Mouse (Mus musculus) neural tube, embryonic 15.5 days (tissue): Measurements from ENCODE around the gene Uhrf1bp1. TPM values are rescaled to one million over a fixed set of nuclear protein-coding genes. Genes with fewer than 3 reads are reported as not detected.

Source experiments
- ATAC-seq: fragments of 200-750 bp; cut with Nextera tagmentation; 2 replicates; pipeline ENCODE4 v1.8.0; 2017; ENCODE audit warnings: mild to moderate bottlenecking, moderate TSS enrichment, moderate library complexity; ENCODE audit not compliant: low FRiP score
- H3K27ac ChIP-seq: fragments of 300-500 bp; sonication (generic); replicated peaks from 2 replicates; pipeline ENCODE4 v1.5.1; 2015; ENCODE audit warnings: mild to moderate bottlenecking, inconsistent platforms
- H3K27me3 ChIP-seq: fragments of 300-500 bp; sonication (generic); replicated peaks from 2 replicates; pipeline ENCODE4 v1.6.1; 2015; ENCODE audit warnings: inconsistent platforms
- H3K36me3 ChIP-seq: fragments of 300-500 bp; sonication (generic); 2 replicates; pipeline ENCODE4 v1.6.1; 2015; ENCODE audit warnings: inconsistent platforms
- H3K4me1 ChIP-seq: fragments of 300-500 bp; sonication (generic); 2 replicates; pipeline ENCODE4 v1.6.1; 2015; ENCODE audit warnings: inconsistent platforms
- H3K4me2 ChIP-seq: fragments of 300-500 bp; sonication (generic); 2 replicates; pipeline ENCODE4 v1.6.1; 2015; ENCODE audit warnings: inconsistent platforms, mild to moderate bottlenecking, moderate library complexity
- H3K4me3 ChIP-seq: fragments of 300-500 bp; sonication (generic); replicated peaks from 2 replicates; pipeline ENCODE4 v1.5.1; 2015; ENCODE audit warnings: mild to moderate bottlenecking, inconsistent platforms
- H3K9ac ChIP-seq: fragments of 300-500 bp; sonication (generic); replicated peaks from 2 replicates; pipeline ENCODE4 v1.6.1; 2015; ENCODE audit warnings: mild to moderate bottlenecking, inconsistent platforms
- H3K9me3 ChIP-seq: fragments of 300-500 bp; sonication (generic); replicated peaks from 2 replicates; pipeline ENCODE4 v1.6.1; 2016; ENCODE audit warnings: inconsistent platforms
- WGBS: fragments of 180-500 bp; shearing (Covaris S2); methylation state at CpG from one replicate; pipeline ENCODE4 v1.1.7; 2015; ENCODE audit warnings: mixed read lengths; 5-methylcytosine and 5-hydroxymethylcytosine counted together
- polyA plus RNA-seq: library from polyadenylated mRNA; unstranded; fragments of >200 nt; fragmentation: Nextera tagmentation; extraction: Ambion mirVana; gene quantifications from 2 replicates; pipeline ENCODE4 v1.2.1, GENCODE M21; 2015

Gene Uhrf1bp1
- polyA plus RNA-seq, 1 experiment from 2014 or later: 6.0 TPM

DNA sequence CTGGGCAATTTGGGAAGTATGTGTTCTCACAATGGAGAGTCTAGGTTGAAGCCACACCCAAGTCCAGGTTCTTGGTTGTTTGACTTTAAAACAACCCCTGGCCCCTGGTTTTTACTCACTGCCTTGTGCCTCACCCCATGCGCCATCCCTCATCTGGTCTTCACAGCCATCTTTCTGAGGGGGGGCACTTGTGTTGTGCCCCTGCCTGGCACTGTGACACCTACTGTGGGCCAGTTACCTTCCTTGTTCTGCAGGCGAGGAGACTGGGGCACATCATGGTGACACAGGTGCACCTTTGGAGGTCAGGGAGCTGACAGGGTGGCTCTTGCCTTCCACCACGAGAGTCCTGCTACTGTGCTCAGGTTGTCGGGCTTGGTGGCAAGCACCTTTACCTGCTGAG is 85.9 kb downstream of the Uhrf1bp1 start:
- ATAC-seq: no peak
- peaks cover 58% of the 10 kb centered on the region for H3K4me1 ChIP-seq

DNA sequence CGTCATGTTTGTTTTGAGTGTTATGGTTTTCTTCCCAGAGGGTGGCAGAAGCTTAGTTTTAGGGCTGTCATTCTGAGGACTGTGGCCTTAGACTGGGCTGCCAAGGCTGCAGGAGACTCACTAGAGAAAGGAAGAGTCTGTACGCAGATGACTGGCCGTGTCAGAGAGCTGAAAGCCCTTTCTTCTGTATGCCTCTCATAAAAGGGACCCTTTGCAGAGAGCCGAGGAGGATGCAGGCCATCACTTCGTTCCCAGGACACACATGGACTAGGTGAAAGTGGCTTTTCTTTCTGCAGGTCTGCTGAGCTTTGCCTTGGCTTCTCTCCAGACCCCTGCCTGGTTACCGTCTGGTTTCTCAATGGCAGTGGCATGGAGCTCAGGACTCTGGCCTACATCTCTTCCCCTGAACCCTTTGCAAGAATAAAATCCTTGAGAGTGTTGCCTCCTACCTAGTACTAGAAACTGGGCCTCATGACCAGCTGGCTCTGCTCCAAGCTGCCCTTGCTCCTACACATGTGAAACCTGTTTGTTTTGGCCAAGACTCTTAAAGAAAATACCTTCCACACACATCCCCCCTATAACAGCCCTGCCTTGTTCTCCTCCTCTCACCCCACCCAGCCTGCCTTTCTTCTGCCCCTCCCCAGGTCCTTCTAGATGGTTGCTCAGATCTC is 89.4 kb downstream of the Uhrf1bp1 start:
- 39% methylated on average over 6 of the region's 6 CpGs for WGBS
- ATAC-seq: no peak

More for the DNA sequence above, 85.9 kb downstream of the Uhrf1bp1 start:
- 95% methylated on average over 4 of the region's 4 CpGs for WGBS
- H3K4me3 ChIP-seq: no peak overlapping the region
- H3K4me2 ChIP-seq: no peak overlapping the region
- H3K9ac ChIP-seq: no peak overlapping the region
- H3K9me3 ChIP-seq: no peaks in the 10 kb centered on the region
- H3K27me3 ChIP-seq: no peaks in the 10 kb centered on the region
- no peaks in the 10 kb centered on the region for H3K36me3 ChIP-seq
- no peak overlapping the region for H3K27ac ChIP-seq

DNA sequence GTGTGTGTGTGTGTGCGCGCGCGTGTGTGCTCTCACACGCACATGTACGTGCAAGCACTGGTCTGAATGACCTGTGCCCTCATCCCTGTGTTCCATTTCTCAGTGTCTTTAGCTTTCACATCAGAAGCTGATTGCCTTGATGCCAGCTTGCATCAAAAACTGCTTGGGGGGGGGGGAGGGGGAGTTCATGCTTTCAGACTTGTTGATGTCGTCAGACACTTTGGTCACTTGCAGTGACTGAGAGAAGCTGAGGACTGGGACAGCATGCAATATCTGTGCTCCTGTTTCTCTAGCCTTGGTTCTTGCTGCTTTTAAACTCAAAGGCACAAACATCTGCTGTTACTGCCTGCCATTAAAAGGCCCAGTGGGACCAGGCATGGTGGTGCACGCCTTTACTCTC is 90.1 kb downstream of the Uhrf1bp1 start:
- Histone ChIP-seq H3K4me3 (no peak overlapping the region), H3K27ac (peak overlapping the region; percentile 65), H3K9me3 (no peaks in the 10 kb centered on the region), H3K4me2 (no peak overlapping the region), H3K27me3 (no peaks in the 10 kb centered on the region), H3K4me1 (peaks cover 25% of the 10 kb centered on the region), H3K9ac (no peak overlapping the region), H3K36me3 (no peaks in the 10 kb centered on the region)
- ATAC-seq: no peak
- 82% methylated on average over 8 of the region's 8 CpGs for WGBS

More for the DNA sequence above, 89.4 kb downstream of the Uhrf1bp1 start:
- H3K27ac ChIP-seq: peak overlapping the region; percentile 65
- no peak overlapping the region for H3K4me2 ChIP-seq
- no peaks in the 10 kb centered on the region for H3K9me3 ChIP-seq
- peaks cover 30% of the 10 kb centered on the region for H3K4me1 ChIP-seq
- no peaks in the 10 kb centered on the region for H3K27me3 ChIP-seq
- H3K36me3 ChIP-seq: no peaks in the 10 kb centered on the region
- no peak overlapping the region for H3K9ac ChIP-seq
- no peak overlapping the region for H3K4me3 ChIP-seq

DNA sequence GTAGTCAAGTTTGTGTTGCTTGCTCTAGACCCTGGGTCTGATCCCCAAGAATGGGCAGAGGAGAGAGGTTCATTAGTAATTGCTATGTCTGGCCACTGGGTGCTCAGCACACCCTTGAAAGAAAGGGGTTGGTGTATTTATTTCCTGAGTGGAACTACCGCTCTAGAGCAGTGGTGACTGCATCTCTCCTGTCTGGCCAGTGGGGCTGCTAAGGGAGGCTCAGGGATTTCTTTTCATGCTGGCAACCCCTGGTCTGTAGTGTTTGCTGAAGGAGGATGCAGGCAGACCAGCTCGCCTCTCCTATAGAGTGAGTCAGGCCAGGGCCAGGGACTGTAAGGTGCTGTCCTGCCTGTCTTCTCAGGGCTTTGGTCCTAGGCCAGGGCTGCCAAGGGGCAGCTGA is 90.9 kb downstream of the Uhrf1bp1 start:
- H3K27ac ChIP-seq: peak overlapping the region; percentile 41; the same call in 1 of the 2 replicates
- no peak for ATAC-seq
- 79% methylated on average over 2 of the region's 2 CpGs for WGBS

More for the DNA sequence above, 90.9 kb downstream of the Uhrf1bp1 start:
- Histone ChIP-seq H3K9ac (no peak overlapping the region), H3K4me2 (no peak overlapping the region), H3K4me1 (peaks cover 25% of the 10 kb centered on the region), H3K36me3 (no peaks in the 10 kb centered on the region), H3K4me3 (no peak overlapping the region), H3K9me3 (no peaks in the 10 kb centered on the region), H3K27me3 (no peaks in the 10 kb centered on the region)

Other genes with a start within 250 kb of the Uhrf1bp1 start
- gene Nudt3, start 232.9 kb upstream of the Uhrf1bp1 start, polyA plus RNA-seq: 229 and 253 TPM in 2 replicates
- gene RPS10-NUDT3, start 221.2 kb upstream of the Uhrf1bp1 start, polyA plus RNA-seq: not detected in 2 replicates
- 483 and 558 TPM in 2 replicates for gene Rps10, start 219.8 kb upstream of the Uhrf1bp1 start, polyA plus RNA-seq
- gene Pacsin1, start 200.9 kb upstream of the Uhrf1bp1 start, polyA plus RNA-seq: 62.6 and 66.7 TPM in 2 replicates
- 0.92 and 1.9 TPM in 2 replicates for gene Spdef, start 127.5 kb upstream of the Uhrf1bp1 start, polyA plus RNA-seq
- 9.3 and 12.2 TPM in 2 replicates for gene D17Wsu92e, start 35.8 kb upstream of the Uhrf1bp1 start, polyA plus RNA-seq
- 211 and 227 TPM in 2 replicates for gene Snrpc, start 18.3 kb upstream of the Uhrf1bp1 start, polyA plus RNA-seq
- 46.3 and 50.4 TPM in 2 replicates for gene Anks1, start 52.9 kb downstream of the Uhrf1bp1 start, polyA plus RNA-seq
- gene Taf11, start 53.4 kb downstream of the Uhrf1bp1 start, polyA plus RNA-seq: 52.6 and 58.4 TPM in 2 replicates
- gene Tcp11, start 224.2 kb downstream of the Uhrf1bp1 start, polyA plus RNA-seq: 1.4 and 1.8 TPM in 2 replicates